Mouse (Mus musculus): ENCODE measurements around the gene Gm4871.
"Not testable (repeated sequence)": the region's sequence is repeated elsewhere in the genome, so short reads cannot be mapped to it uniquely, and the experiment has no call there.

Gene Gm4871

DNA sequence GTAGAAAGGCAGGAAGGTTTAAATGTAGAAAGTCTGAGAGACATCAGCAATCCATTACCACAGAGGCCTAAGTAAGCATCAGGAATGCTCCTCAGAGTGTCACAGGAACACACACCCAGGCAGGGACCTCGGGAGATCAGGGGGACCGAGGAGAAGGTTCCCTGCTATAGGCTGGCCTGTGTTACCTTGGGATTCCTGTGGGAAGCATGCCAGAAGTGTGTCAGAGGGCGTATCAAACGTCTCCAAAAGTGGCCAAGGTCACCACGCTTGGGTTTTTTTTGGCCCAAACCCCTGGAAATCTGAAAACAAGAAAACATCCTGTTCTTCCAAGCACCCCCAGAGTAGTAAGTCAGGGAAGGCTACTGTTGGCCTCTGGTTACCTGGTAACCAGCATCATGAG lies at the start of gene Gm4871:
Gene Gm4871, minus strand, starts transcription at position 364 of the 400 bp plus-strand sequence.
- DNase-seq (ENCODE audit: low read depth, low spot score), result not testable (repeated sequence)

DNA sequence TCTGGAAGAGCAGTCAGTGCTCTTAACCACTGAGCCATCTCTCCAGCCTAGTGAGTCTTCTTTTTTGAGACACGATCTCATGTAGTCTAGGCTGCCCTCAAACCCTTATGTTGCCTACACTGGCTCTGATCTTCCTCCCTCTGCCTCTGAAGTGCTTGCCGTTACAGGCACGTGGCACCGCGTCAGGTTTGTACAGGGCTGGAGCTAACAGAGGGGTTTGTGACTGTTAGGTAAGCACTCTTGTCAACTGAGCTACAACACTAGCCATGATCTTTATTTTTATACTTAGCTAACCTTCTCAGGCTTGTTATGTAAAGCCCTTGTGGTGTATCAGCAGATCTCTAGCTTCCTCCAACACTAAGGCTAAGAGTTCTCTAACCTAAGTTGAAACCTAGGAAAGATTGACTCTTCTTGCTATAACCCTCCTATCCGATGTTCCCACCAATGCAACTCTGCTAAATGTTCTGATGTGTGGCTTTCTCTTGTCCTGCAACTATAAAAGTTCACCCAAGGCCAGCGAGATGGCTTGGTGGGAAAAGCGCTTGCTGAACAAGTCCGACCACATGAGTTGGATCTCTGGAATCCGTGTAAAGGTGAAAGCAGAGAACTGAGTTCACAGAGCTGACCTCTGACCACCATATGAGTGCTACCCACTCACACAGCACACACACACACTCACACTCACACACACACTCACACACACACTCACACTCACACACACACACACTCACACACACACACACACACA lies 49.5 kb upstream of the Gm4871 start:
- no peak for DNase-seq (ENCODE audit: low read depth, low spot score)

DNA sequence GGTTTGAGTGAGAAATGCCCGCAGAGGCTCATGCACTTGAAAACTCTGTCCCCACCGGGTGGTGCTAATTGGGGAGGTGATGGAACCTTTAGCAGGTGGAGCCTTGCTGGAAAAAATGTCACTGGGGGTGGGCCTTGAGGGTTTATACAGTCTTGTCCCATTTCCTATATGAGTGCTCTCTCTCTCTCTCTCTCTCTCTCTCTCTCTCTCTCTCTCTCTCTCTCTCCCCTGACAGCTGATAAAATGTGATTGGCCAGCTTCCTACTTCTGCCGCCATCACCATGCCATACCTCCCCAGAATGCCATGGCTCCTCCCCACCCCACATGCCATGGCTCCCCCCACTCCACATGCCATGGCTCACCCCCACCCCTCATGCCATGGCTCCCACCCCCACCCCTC lies 42.5 kb upstream of the Gm4871 start:
- DNase-seq (ENCODE audit: low read depth, low spot score), result no peak

DNA sequence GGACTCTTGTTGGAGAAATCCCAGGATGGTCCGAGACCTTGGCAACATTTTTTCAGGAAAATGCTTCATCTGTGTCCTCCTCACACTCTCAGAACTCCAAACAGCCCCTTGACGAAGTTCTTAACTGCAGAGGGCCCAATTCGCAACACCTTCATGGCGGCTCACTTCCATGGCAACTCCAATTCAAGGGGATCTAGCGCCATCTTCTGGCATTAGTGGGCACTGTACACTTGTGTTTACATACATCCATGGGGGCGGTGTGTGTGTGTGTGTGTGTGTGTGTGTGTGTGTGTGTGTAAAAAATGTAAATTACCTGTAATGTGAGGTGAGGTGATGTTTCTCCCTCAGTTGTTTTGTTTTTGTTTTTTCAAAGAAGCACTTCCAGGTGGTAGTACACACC lies 38.8 kb upstream of the Gm4871 start:
- DNase-seq (ENCODE audit: low read depth, low spot score), result peak; percentile 89

DNA sequence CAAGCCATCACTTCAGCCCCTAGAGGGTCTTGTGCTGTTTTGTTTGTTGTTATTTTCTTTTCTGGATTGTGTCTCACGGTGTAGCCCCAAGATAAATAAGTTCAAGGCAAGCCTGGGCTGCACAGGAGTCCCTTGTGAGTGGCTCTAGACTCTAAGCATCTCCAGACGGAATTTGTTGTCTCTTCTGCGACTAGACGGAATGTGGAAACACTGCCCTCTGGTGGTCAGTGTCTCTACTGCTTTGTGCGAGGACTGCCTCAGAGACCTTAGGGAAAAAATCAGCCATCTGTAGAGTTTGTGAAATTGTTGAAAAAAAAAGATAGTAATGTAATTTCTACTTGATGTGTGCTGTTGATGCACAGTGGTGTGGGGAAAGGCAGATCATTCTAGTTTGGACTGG lies 37.2 kb upstream of the Gm4871 start:
- DNase-seq (ENCODE audit: low read depth, low spot score), result peak; percentile 85

DNA sequence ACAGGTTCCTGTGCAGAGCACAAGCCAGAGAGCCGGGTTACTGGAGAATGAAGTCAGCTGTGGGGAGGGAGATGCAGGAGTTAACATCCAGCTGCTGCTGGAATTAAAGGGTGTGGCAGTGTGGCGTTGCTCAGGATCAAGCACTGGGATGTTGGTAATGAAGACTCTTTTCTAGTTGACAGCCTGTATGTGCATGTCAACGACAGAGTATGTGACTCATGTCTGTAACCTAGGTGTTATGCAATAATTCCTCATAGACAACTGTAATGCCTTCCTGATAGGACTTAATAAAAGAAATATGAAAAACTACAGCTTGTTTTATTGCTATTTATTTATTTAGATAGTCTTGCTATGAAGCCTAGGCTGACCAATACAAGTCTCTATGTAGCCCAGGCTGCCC lies 36.3 kb upstream of the Gm4871 start:
- DNase-seq (ENCODE audit: low read depth, low spot score), result no peak

DNA sequence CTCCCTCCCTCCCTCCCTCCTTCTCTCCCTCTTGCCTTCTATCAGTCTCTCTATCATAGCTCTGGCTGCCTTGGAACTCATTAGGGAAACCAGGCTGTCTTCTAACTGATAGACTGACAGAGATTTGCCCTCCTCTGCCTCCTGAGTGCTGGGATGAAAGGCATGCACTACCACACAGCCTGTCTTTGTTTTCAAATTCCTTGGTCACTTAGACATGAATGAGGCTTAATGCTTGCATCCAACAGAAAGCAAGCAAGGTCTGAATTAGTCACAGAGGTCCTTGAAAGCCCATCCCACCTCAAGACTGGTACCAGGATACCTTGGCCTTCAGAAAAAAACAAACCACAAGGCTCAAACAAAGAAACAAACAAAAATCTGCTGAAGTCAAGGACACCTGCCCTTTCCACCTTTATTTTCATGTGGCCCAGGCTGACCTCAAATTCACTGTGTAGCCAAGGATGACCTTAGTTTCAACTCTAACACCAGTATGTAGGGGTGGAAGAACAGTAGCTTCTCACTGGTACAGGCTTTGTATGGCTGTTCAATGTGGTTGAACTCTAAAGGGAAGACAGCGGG lies 32.3 kb upstream of the Gm4871 start:
- DNase-seq (ENCODE audit: low read depth, low spot score), result peak; percentile 90

DNA sequence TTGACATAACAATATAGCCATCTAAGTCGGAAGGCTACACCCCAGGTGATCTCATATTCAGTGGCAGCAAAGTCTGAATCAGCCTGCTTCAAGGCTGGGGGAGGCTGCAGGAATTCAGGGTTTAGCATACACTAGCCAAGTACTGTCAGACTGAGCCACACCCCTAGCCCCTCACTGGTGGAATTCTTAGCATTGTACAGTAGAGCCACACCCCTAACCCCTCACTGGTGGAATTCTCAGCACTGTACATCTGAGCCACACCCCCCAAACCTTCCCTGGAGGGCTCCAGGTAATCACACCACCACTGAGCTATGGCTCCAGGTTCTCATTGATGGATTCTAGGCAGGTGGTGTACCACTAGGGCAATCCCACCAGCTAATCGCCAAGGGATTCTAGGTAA lies 27.0 kb upstream of the Gm4871 start:
- DNase-seq (ENCODE audit: low read depth, low spot score), result peak; percentile 97

DNA sequence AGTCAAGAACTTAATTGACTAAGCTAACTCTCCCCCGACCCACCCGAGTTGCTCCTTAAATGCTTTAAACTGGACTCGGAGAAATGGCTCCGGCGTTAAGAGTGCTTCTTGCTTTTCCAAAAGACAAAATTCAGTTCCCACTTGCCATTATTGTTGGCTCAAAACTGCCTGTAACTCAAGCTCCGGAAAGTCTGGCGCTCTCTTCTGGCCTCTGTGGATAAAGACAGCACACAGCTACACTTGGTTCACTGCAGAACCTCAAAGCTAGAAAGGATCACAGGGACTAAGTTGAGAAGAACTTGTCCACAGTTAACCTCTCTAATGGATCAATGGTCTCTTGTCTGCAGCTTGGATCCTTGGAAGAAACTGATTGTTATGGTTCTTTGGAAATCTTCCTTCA lies 26.2 kb upstream of the Gm4871 start:
- DNase-seq (ENCODE audit: low read depth, low spot score), result peak; percentile 87

DNA sequence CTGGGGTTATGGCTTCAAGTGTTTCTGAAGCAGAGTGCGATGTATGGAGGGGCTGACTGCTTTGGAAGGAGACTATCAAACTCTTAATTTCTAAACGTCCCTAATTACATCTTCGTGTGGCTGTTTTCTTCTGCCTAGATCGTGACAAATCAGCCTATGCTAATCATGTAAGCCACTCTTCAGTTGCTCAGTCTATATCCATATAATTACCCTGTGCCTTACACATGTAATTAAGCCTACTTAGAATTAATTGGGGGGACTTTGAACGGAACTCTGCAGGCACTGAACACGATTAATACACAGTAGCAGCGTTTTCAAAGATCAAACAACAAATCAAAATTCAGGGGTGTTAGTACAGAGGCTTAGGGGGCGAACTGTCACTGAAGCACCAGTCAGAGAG lies 25.4 kb upstream of the Gm4871 start:
- DNase-seq (ENCODE audit: low read depth, low spot score), result no peak

DNA sequence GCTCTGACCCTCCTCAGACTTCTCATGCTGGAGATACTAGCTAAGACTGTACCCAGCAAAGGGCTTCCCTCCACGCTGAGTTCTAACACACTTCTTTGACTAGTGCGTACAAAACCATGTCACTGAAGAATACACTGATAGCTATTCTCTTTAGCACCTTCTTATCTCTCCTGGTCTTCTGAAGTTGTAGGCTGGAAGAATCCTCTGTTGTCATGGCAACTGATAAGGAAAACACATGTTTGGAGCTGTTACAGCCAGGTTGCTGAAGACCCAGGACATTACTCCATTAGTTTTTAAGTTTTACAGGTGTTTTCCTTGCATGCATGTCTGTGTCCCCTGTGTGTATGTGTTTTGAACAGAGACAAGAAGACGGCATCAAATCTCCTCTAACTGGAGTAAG lies 21.6 kb upstream of the Gm4871 start:
- peak; percentile 28 for DNase-seq (ENCODE audit: low read depth, low spot score)

DNA sequence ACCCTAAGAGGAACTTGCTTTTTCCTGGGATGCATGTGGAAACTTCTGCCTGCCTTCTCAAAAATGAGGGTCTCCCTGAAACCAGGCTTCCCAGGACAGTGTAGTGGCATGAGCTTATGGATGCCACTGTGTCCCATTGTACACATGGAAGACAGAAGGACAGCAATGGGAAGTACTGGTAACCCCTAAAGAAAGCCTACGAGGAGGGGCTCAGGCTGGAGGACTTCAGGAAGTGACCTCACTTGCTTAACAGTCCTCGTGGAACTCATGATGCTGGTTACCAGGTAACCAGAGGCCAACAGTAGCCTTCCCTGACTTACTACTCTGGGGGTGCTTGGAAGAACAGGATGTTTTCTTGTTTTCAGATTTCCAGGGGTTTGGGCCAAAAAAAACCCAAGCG lies 10.1 kb upstream of the Gm4871 start, which contains the start of gene 1700018F24Rik:
Gene 1700018F24Rik, plus strand, starts transcription at position 301 of the 400 bp plus-strand sequence.
- DNase-seq (ENCODE audit: low read depth, low spot score), result not testable (repeated sequence)

DNA sequence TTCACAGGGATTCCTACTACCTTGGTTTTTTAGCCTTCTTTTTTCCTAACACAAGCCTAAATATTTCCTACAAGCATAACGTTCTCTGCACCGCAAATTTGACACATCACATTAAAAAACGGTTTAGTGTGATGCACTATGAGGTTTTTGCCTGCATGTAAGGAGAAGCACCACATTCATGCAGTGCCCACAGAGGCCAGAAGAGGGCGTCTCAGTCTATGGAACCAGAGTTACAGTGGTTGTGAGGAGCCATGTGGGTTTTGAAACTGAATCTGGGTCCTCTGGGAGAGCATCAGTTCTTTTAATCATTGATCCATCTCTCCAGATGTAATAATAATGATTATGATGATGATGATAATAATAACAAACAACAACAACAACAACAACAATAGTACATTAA lies 9.1 kb upstream of the Gm4871 start:
- peak; percentile 81 for DNase-seq (ENCODE audit: low read depth, low spot score)

DNA sequence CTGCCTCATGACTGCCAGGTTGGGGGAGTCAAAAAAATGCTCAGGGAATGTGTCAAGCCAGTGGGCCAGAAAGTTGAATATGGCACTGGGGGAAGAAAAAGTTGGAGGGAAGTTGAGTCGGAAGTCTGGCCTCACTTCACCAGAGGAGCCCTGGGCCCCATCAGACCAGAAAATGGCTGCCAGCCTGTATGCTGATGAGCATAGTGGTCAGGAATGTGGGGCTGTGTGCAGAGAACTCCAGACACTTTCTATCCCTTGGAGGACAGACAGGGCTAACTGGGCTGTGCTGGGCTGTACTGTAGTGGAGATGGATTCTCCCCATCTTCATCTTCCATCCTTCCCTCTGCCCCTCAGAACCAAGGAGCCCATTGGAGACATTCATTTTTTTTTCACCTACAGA lies 2.1 kb downstream of the Gm4871 start:
- DNase-seq (ENCODE audit: low read depth, low spot score), result not testable (repeated sequence)

DNA sequence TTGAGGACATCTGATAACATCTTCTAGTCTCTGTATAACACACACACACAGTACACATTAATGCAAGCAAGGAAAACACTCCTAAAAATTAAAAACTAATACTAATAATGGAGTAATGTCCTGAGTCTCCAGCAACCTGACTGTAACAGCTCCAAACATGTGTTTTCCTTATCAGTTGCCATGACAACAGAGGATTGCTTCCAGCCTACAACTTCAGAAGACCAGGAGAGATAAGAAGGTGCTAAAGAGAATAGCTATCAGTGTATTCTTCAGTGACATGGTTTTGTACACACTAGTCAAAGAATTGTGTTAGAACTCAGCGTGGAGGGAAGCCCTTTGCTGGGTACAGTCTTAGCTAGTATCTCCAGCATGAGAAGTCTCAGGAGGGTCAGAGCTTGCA lies 11.8 kb downstream of the Gm4871 start:
- DNase-seq (ENCODE audit: low read depth, low spot score), result not testable (repeated sequence)

DNA sequence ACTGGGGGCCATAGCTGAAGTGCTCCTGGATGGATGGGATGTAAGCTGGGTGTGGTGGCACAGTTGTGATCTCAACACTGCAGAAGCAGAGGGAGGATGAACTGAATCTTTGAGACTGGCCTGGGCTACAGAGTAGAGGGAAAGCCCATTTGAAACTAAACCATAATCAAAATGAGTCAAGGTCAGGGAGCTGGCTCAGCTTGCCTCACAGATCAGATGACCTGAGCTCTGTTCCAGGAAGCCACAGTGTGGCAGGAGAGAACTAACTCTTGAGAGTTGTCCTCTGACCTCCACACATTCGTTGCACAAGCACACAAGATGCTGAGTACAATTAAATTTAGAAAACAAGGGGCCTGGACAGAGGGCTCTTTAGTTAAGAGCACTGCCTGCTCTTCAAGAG lies 12.3 kb downstream of the Gm4871 start:
- not testable (repeated sequence) for DNase-seq (ENCODE audit: low read depth, low spot score)

DNA sequence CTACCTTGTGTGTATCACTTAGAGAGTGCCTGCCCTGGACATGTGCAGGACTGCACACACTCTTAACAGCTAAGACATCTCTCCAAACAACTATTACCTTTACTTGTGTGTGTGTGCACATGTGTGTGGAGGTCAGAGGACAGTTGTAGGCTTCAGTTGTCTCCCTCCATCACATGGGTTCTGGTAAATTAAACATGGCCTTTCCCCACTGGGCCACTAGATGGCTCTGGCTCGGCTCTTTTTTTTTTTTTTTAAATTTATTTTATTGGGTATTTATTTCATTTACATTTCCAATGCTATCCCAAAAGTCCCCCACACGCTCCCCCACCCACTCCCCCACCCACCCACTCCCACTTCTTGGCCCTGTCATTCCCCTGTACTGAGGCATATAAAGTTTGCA lies 15.8 kb downstream of the Gm4871 start:
- not testable (repeated sequence) for DNase-seq (ENCODE audit: low read depth, low spot score)

DNA sequence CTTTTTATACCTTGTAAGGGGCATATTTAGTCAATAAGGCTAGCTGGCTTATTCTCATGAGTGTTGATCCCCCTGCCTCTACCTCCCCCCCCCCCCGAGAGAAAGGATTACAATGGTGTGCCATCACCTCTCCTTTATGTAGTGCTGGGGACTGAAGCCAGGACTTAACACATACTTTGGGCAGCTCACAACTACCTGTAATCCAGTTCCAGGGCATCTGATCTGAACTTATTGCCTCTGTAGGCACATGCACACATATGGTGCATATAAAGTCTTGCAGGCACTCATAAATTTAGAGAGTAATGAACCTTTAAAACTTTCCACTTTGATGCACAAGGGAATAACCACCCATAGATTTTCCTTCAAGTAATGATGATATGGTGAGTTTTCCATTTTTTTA lies 18.3 kb downstream of the Gm4871 start:
- no peak for DNase-seq (ENCODE audit: low read depth, low spot score)

DNA sequence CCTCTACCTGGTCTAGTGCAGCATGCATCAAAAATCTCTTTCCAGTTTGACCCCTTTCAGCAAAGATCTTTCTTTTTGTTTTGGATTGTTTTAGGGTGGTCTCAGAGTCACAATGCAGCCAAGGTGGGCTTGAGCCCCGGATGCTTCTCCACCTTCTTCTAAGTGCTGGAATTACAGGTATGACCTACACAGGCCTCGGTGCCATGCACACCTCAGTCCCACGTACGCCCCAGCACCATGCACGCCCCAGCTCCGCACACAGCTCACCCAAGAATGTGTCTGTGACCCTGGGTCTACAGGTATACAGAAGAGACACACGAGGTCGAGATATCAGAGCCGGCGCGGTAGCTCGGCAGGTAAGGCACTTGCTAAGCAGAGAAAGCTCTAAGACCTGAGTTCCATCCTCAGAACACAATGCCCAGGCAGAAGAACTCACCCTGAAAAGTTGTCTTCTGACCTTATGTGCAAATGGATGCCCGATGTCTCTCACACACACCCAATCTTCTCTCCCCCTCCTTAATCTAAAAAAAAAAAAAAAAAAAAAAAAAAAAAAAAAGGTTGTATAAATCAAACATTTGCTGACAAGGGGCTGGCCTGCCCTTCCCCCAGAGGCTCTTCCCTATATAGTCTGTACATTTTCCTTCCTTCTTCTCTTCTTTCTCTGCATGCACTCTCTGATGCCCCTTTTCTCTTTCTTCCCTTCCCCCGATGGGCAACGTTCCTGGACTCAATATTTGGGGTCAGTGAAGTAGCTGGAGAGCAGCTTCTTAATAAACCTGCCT lies 23.5 kb downstream of the Gm4871 start:
- DNase-seq (ENCODE audit: low read depth, low spot score), result no peak

DNA sequence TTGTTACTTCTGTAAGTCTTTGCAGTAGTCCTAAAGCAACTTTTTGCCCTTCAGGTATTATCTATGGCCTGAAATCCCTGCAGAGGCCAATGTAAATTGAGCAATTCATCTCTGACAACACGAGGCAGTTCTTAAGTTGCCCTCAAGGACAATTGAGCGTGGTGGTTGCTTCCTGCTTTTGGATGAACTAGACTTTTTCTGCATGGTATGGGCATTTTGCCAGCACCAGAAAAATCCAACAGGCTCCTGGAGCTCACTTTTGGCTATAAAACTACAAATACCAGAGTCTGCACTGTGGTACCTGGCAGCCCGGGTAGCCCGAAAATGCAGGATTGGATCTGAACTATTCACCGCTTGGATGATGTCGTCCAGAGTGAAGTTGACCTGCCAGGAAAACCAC lies 27.0 kb downstream of the Gm4871 start:
- no peak for DNase-seq (ENCODE audit: low read depth, low spot score)

DNA sequence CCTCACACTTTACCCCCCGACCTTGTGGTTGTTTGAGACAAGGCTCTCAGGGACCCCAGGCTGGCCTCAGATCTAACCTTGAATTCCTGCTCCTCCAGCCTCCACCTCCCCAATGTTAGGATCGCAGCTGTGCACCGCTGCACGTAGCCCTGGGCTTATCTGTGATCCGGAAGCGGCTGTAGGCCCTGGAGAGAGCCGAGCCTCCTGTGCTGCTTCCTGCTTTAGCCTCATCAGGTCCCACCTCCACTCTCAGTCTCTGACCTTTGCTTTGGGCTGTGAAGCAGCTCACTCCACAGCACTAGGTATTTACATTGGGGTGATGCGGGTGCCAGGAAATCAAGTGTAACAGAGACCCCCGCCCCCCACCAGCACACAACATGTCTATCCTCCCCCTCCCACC lies 28.1 kb downstream of the Gm4871 start:
- no peak for DNase-seq (ENCODE audit: low read depth, low spot score)

DNA sequence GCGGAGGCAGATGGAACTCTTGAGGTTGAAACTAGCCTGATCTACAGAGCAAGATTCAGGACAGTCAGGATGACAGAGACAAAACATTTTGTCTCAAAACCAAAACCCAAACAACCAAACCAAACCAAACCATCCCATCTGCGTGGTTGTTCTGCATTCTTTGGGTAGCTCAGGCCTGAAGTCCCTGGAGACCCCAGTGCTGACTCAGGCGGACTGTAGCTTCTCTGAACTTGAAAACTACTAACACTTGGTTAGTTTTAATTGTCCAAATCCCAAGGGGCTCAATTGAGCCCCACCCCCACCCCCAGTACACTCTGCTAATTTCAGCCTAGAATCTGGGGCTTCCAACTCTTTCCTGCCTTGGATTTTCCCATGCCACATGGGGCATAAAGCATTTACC lies 29.2 kb downstream of the Gm4871 start:
- DNase-seq (ENCODE audit: low read depth, low spot score), result no peak

DNA sequence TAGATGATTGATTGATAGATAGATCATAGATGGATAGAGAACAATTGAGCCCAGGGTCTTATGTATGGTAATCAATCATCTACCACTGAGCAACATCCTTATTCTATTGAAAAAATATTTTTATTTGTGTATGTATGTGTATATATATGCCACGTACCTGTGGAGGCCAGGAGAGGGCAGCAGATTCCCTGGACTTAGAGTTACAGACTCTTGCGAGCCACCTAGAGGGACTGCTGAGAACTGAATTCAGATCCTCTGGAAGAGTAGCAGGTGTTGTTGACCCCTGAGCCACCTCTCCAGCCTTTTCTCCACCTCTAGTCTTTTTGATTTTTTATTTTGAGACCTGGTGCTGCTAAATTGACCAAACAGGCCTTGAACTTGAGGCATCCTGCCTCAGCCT lies 34.1 kb downstream of the Gm4871 start:
- peak; percentile 92 for DNase-seq (ENCODE audit: low read depth, low spot score)
